Mouse (Mus musculus) Muller cell, postnatal 12 days (primary cell): ENCODE measurements at regions not wholly inside any gene's neighbourhood (a gene's known extent, or its start where the extent isn't known, plus 50 kb on each side); places are given as distances from the start of the nearest gene placed in this dataset.

Experiments
- DNase-seq: peaks from one replicate; pipeline ENCODE4 v3.0.0-alpha.2; 2015; ENCODE audit errors: inconsistent ontology term

GRCm38 (mm10) chr12:56275556-56276242 is 70.0 kb downstream of the Mbip start:
- DNase-seq = peak; percentile 37

- no peak for DNase-seq
These were observed 80.6 kb downstream of the Mbip start for GRCm38 (mm10) chr12:56265049-56265448.

- no peak for DNase-seq
These were observed 84.2 kb downstream of the Mbip start for GRCm38 (mm10) chr12:56261471-56261870.

DNA sequence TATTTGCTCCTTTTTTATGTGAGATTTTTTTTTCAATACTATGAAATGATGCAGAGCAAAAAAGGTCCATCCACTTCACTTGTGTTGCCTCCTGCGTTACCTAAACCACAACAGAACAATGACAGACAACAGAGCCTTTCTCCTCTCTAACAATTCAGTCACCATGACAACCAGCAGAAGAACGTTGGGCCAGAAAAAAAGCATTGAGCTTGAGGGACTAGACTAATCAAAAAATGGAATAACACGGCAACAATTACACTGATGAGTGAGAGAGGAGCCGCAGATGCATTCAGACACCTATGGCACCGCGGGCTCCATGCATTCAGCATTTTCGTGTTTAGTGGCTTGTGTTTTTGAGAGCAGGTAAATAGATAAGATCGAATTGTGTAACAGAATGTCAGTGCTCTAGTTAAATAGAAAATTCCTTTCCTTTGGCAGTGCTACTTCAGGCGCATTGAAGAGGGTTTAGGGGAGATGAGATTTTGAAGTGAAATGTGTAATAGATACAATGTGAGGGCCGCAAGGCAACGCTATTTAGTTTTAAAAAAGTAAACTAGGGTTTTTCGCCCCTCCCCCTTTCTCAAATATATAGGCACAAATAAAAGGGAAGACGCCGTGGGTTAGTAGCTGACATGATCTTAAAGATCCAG is 87.2 kb downstream of the Mbip start:
- no peak for DNase-seq

DNA sequence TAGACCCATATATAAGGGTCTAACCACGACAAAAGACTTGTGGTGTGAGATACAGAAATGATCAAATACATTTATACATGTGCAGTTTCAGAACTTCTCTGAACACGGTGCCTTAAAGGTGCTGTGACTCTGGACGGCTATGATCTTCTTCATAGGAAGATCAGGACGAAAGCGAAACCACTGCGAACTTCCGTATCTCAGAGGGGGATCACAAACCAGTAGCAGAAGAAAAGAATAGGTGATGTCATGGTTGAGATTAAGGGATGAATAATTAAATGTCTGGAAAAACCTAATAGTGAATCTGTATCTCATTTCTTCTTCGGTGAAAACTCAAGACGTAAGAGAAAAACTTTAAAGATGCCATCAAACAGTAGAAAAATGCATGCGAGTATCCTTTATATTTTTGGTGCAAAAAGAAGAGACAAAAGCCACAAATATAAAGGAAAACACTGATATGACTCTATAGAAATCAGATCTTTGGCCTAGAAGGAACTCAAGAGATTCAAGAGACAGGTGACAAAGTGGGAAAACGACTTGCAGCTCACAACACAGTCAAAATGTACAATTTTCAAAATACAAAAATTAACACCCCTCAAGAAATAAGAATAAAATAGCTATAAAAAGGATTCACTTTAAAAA is 89.3 kb downstream of the Mbip start:
- DNase-seq = no peak

GRCm38 (mm10) chr12:56252612-56253444 is 92.9 kb downstream of the Mbip start:
- DNase-seq = no peak

DNA sequence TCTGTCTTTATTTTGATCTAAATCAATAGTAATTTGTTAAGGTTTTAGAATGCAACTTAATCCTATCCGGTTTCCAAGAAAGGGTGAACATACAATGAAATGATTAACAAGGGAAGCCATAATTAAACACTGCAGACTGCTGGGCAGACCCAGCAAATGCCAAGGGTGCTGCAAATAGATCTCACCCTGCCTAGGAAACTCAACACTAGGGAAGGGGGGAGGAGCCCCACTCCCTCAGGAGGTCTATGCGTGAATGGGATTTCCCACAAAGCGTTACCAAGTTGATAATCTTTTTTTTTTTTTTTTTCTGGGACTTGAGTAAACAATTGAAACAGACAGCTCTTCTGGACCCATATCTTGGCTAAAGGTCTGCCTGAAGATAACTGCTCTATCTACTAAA is 95.4 kb downstream of the Mbip start:
- DNase-seq = no peak

DNA sequence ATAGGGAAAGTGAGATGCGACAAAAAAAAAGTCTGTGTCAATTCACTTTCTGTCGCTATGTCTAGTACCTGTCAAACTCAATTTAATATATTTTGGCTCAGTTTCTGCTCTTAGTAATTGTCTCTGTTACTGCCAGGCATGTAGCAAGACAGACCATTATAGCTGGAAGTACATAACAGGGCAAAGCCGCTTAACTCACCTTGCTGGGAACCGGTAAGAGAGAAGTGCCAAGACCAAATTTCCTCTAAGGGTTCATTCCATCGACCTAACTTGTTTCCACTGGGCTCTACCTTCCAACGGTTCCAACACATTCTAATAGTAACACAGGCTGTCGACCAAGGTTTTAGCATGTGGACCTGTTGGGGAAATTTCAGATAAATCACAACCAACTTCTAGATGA is 99.3 kb downstream of the Mbip start:
- DNase-seq = no peak

DNA sequence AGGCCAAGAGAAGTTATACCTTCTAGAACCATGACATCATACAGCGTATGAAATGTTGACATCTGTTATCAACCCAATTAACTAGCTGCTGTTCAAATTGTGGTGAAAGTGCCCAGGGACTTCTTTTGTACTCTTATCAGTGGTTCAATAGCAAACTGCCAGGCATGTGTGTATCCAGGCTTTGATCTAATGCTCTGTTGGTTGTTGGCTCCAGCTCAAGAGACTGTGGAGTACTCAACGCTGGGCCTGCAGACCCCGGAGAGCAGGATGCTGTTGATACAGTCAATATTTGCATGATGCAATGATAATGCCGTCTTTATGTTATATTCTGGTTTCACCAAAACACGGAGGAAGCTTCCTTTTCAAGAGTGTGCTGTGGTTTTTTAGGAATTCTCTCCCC is 102.9 kb downstream of the Mbip start:
- DNase-seq = no peak

DNA sequence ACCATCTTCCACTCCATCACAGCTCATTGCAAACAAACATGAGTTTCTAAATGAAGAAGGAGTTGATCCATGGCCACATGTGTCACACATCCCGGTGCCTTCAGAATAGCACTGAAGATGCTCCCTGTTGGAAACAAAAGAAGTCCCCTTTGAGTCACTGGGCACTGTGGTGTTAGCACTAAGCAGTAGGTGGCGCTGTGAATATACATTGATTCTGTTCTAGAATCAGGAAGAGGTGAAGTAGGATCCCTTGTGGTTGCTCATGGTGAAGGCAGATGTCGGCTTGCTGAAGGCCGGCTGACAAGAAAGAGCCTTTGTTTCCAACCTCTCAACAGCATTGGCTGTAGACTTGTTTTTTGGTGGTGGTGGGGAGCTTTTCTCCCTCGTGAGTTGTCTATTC is 104.0 kb downstream of the Mbip start:
- peak; percentile 19 for DNase-seq

DNA sequence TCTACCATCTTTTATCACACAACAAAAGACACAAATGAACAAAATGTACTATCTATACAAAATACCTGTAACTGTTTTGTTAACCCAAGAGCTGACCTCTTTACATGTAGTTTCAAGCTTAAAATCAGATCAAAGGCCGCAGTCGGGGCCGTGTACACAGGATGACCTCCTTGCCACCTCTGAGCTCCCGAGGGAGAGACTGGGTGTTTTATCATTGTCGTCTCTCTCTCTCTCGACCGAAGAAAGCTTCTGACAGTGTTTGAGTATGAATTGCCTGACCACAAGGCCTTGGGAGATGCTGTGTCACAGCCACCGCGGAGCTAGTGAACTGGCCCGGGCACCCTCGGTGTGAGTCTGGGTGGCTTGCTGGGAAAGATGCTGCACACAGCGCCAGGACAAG is 105.5 kb downstream of the Mbip start:
- no peak for DNase-seq

GRCm38 (mm10) chr12:56234571-56234970 is 111.1 kb downstream of the Mbip start:
- DNase-seq = no peak

GRCm38 (mm10) chr12:56233209-56233608 is 112.5 kb downstream of the Mbip start:
- no peak for DNase-seq

- no peak for DNase-seq
These were observed 121.4 kb downstream of the Mbip start for GRCm38 (mm10) chr12:56224142-56224895.

DNA sequence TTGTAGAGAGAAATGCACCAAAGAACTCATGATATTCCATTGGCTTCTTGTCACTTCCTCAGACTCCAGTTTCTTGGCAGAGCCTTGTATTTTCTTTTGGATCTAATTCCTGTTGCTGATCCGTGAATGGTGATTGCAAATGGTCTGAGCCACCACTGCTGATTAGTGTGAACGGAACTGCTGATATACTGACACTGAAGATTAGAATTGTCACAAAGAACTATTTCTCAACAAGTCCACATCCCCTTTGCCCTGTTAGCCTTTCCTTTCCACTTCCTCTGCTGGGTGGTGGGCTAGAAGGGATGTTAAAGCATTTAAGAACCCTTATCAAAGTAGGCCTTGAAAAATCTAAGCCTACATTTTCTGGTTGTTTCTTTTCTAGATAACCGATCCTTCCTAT is 152.2 kb downstream of the Mbip start:
- DNase-seq = no peak

GRCm38 (mm10) chr12:56189562-56189961 is 156.1 kb downstream of the Mbip start:
- no peak for DNase-seq

DNA sequence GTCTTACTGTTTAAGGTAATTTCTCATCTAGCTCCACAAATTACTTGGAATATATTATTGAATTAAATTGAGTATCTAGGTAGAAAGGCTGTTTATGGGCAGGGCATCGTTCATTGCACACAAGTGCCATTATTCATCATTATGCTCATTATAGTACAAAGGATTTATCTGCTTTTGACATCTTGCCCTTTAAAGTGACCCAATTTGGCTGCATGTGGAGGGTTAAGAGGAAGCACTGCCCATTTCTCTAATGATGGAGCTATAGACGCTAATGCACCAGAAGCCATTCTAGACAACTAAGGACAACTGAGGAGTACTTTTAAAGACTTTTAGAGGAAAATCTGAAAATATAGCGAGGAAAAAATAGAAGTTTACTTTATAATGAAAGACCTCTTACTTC is 185.0 kb downstream of the Mbip start:
- no peak for DNase-seq

- DNase-seq = peak; percentile 18
These were observed 201.3 kb downstream of the Mbip start for GRCm38 (mm10) chr12:56144359-56144758.

DNA sequence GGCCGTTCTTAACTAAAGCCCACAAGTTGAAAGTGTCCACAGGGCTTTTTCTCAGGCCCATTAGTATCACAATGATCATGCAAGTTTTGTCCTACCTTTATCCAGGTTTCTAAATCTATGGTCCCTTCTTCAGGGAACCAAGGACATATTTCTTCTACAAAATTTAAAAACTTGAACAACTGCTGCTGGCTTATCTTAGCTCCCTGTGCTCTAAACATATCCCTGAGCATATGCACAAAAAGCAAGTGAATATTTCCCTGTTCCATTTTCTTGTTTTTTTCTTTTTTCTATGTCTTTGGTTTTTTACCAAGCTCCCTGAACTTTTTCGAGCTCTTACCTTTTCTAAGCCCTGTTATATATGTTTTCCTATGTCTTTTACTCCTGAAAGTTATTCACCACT is 201.9 kb downstream of the Mbip start:
- no peak for DNase-seq

DNA sequence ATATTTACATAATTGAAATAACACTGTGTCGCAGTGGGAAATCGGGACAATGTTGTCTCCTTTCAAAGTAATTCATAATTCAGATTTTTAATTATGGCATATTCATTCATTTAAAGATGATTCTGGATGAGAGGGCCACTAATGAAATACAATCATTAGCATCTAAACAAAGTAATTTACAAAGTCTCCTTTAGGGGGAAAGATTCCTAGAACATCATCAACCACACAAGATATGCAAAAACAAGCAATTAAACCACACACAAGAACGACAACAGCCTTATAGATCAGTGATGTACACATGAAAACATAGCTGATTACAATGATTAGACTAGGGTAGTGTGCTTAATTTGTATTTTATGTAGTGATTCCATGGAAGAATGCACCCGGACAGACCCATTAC is 231.2 kb downstream of the Mbip start:
- DNase-seq = no peak

DNA sequence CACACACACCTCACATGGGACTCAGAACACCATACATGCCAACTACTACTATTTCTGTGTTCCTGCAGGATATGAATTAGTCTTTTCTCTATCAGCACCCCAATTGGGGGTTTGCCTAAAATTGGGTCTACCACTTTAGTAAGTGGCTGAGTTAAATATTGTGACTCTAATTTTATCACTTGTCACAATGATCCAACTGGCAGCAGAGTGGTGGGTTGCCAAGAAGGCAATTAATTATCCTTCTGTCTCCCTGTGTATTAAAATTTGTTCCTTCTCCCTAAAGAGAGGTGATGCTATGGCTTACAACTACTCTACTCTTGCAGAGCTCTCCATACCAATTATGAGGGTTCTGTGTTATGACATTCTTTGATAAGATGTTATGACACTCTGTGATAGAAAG is 245.3 kb downstream of the Brms1l start:
- no peak for DNase-seq

GRCm38 (mm10) chr12:56064183-56064582 is 228.1 kb downstream of the Brms1l start:
- peak; percentile 84 for DNase-seq
